Mouse (Mus musculus) CH12.LX (cell line): ENCODE measurements at regions not wholly inside any gene's neighbourhood (a gene's known extent, or its start where the extent isn't known, plus 50 kb on each side); places are given as distances from the start of the nearest gene placed in this dataset.

ENCODE experiments used
- DNase-seq: peaks from one replicate; pipeline ENCODE4 v3.0.0-alpha.2; 2013; ENCODE audit errors: extremely low read depth
- H3K27ac ChIP-seq: 2 replicates; pipeline ENCODE4 v1.5.1; 2012; ENCODE audit warnings: low read depth, mild to moderate bottlenecking, control low read depth, moderate library complexity; ENCODE audit not compliant: insufficient read depth
- H3K27me3 ChIP-seq: replicated peaks from 2 replicates; pipeline ENCODE3; 2012; ENCODE audit warnings: inconsistent platforms
- H3K36me3 ChIP-seq, 2 experiments: replicated peaks in 1 of 2; 2 replicates each; pipeline versions ENCODE3 to v1.6.1; 2012; ENCODE audit warnings: inconsistent platforms in 1 of 2, low read length in 1 of 2, mild to moderate bottlenecking in 1 of 2, mixed read lengths in 1 of 2, moderate library complexity in 1 of 2; ENCODE audit not compliant: control insufficient read depth in 1 of 2, insufficient read depth in 1 of 2
- H3K4me1 ChIP-seq, 2 experiments: 2 replicates each; pipeline ENCODE4 v1.6.1; 2012; ENCODE audit warnings: inconsistent platforms in 1 of 2, moderate library complexity in 1 of 2; ENCODE audit not compliant: insufficient read depth in 2 of 2, control insufficient read depth in 1 of 2
- H3K4me2 ChIP-seq: 2 replicates; pipeline ENCODE4 v1.6.1; 2012; ENCODE audit warnings: low read depth, mild to moderate bottlenecking, control low read depth; ENCODE audit not compliant: poor library complexity, insufficient read depth, severe bottlenecking
- H3K4me3 ChIP-seq, 3 experiments: fragments of 150-350 bp in 1 of 3; sonication (generic) in 1 of 3; replicated peaks in 1 of 3; 2 replicates each; pipeline versions ENCODE3 to v1.5.1; 2011 to 2012; ENCODE audit warnings: low read depth in 2 of 3, low read length in 2 of 3, mild to moderate bottlenecking in 2 of 3, moderate library complexity in 2 of 3, control low read depth in 1 of 3, improper control_type of control experiment in 1 of 3, inconsistent platforms in 1 of 3, mixed read lengths in 1 of 3; ENCODE audit not compliant: poor library complexity in 1 of 3
- H3K79me2 ChIP-seq: replicated peaks from 2 replicates; pipeline ENCODE4 v1.6.1; 2012; ENCODE audit warnings: mild to moderate bottlenecking, moderate library complexity; ENCODE audit not compliant: control insufficient read depth, poor library complexity, insufficient read depth, severe bottlenecking; ENCODE audit errors: extremely low read depth
- H3K9ac ChIP-seq: 2 replicates; pipeline ENCODE4 v1.6.1; 2012; ENCODE audit warnings: low read depth, mild to moderate bottlenecking, control low read depth, moderate library complexity; ENCODE audit not compliant: insufficient read depth
- H3K9me3 ChIP-seq: replicated peaks from 2 replicates; pipeline ENCODE3; 2012; ENCODE audit warnings: low read length, inconsistent platforms, mixed read lengths
- BHLHE40 ChIP-seq: IDR thresholded peaks from 2 replicates; pipeline ENCODE4 v1.6.1; 2011; ENCODE audit warnings: mild to moderate bottlenecking, low read depth, low read length, improper control_type of control experiment
- CHD1 ChIP-seq: IDR thresholded peaks from 2 replicates; pipeline ENCODE4 v1.6.1; 2012; ENCODE audit warnings: low read depth, low read length, improper control_type of control experiment, inconsistent platforms
- CHD2 ChIP-seq: IDR thresholded peaks from 2 replicates; pipeline ENCODE4 v1.6.1; 2011; ENCODE audit warnings: low read length, improper control_type of control experiment
- ETS1 ChIP-seq: conservative IDR thresholded peaks from 2 replicates; pipeline ENCODE4 v1.6.1; 2012; ENCODE audit warnings: low read depth, mild to moderate bottlenecking, inconsistent platforms, low read length, improper control_type of control experiment, moderate library complexity
- HCFC1 ChIP-seq: IDR thresholded peaks from 2 replicates; pipeline ENCODE4 v1.6.1; 2012; ENCODE audit warnings: low read depth, mild to moderate bottlenecking, inconsistent platforms, low read length, improper control_type of control experiment
- JUND ChIP-seq: conservative IDR thresholded peaks from 2 replicates; pipeline ENCODE4 v1.6.1; 2011; ENCODE audit warnings: low read depth, low read length, improper control_type of control experiment
- KAT2A ChIP-seq: IDR thresholded peaks from 2 replicates; pipeline ENCODE4 v1.6.1; 2012; ENCODE audit warnings: low read length, improper control_type of control experiment, inconsistent platforms; ENCODE audit not compliant: insufficient replicate concordance
- MYC ChIP-seq: IDR thresholded peaks from 2 replicates; pipeline ENCODE4 v1.6.1; 2011; ENCODE audit warnings: low read depth, mild to moderate bottlenecking, improper control_type of control experiment, low read length
- PAX5 ChIP-seq: IDR thresholded peaks from 2 replicates; pipeline ENCODE4 v1.6.1; 2012; ENCODE audit warnings: low read length, inconsistent platforms, mixed read lengths
- RAD21 ChIP-seq: IDR thresholded peaks from 2 replicates; pipeline ENCODE4 v1.6.1; 2011; ENCODE audit warnings: low read depth, mild to moderate bottlenecking, low read length, improper control_type of control experiment, moderate library complexity
- RCOR1 ChIP-seq: conservative IDR thresholded peaks from 2 replicates; pipeline ENCODE4 v1.6.1; 2012; ENCODE audit warnings: low read depth, mild to moderate bottlenecking, inconsistent platforms, low read length, improper control_type of control experiment
- SIN3A ChIP-seq: IDR thresholded peaks from 2 replicates; pipeline ENCODE4 v1.6.1; 2012; ENCODE audit warnings: low read length, improper control_type of control experiment, inconsistent platforms
- SMC3 ChIP-seq: IDR thresholded peaks from 2 replicates; pipeline ENCODE4 v1.6.1; 2011; ENCODE audit warnings: low read depth, low read length, improper control_type of control experiment
- UBTF ChIP-seq: IDR thresholded peaks from 2 replicates; pipeline ENCODE4 v1.6.1; 2012; ENCODE audit warnings: low read depth, mild to moderate bottlenecking, inconsistent platforms, low read length, improper control_type of control experiment, moderate library complexity
- USF1 ChIP-seq: IDR thresholded peaks from 2 replicates; pipeline ENCODE4 v1.6.1; 2014; ENCODE audit warnings: low read depth, mild to moderate bottlenecking, inconsistent platforms, low read length, improper control_type of control experiment
- ZC3H11A ChIP-seq: IDR thresholded peaks from 2 replicates; pipeline ENCODE4 v1.6.1; 2012; ENCODE audit warnings: low read depth, mild to moderate bottlenecking, inconsistent platforms, low read length, improper control_type of control experiment
- dilution Hi-C: fragments of 300-500 bp; cut with MboI; formaldehyde crosslinking; loops from 2 replicates; pipeline ENCODE4 v1.14.3; 2020; ENCODE audit warnings: low sequenced_read_pairs; ENCODE audit not compliant: extremely low pct_unique_long_range_greater_than_20kb, extremely low pct_ligation_motif_present
- in situ Hi-C: fragments of 300-500 bp; cut with MboI; formaldehyde crosslinking; loops from 3 replicates; pipeline ENCODE4 v1.14.3; 2019; ENCODE audit warnings: low sequenced_read_pairs, low pct_ligation_motif_present, low pct_unique_long_range_greater_than_20kb, mixed read lengths

DNA sequence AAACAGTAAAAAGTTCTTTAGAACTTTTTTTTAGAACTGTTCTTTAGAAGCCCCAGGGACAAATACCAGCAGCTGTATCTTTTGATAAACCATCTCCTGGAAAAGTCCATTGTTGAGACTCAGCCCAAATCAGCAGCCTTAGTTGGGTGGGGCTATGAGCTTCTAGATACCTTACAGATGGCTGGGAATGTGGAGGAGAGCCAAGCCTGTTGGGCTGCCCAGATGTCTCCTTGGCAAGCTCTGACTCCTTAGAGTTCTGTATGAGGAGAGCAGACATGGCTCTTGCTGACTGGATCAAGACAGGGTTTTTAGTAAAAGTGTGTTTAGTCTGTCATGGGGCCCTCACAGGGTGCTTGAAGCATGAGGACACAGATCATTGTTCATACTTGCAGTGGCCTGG, 53.8 kb upstream of the Tcerg1l start:
- TF ChIP-seq JUND = no peak
- no peak for TF ChIP-seq BHLHE40
- no peak for TF ChIP-seq ZC3H11A
- TF ChIP-seq USF1 = no peak
- no peak for TF ChIP-seq SIN3A
- TF ChIP-seq MYC = no peak
- no peak for TF ChIP-seq UBTF
- TF ChIP-seq CHD1 = no peak
- TF ChIP-seq CHD2 = no peak
- TF ChIP-seq HCFC1 = no peak
- TF ChIP-seq RCOR1 = no peak
- TF ChIP-seq KAT2A = no peak
- TF ChIP-seq RAD21 = no peak
- TF ChIP-seq PAX5 = no peak
- TF ChIP-seq ETS1 = no peak
- H3K4me1 ChIP-seq = no peaks in the 10 kb centered on the region
- in situ Hi-C loops = no loop called here
- H3K9me3 ChIP-seq = no peaks in the 10 kb centered on the region
- no peak overlapping the region for H3K9ac ChIP-seq
- H3K36me3 ChIP-seq = no peaks in the 10 kb centered on the region
- DNase-seq = no peak
- H3K27ac ChIP-seq = no peak overlapping the region
- H3K79me2 ChIP-seq = no peaks in the 10 kb centered on the region
- dilution Hi-C loops = no loop called here
- H3K4me2 ChIP-seq = no peak overlapping the region
- peaks cover 86% of the 10 kb centered on the region for H3K27me3 ChIP-seq
- no peak overlapping the region for H3K4me3 ChIP-seq

- no peaks in the 10 kb centered on the region for H3K9me3 ChIP-seq
- H3K4me2 ChIP-seq = no peak overlapping the region
- in situ Hi-C loops (loop anchor here (25.0 kb wide), 1 partner anchor 961 kb away; no protein-coding TSS in a partner anchor), dilution Hi-C loops (no loop called here)
- TF ChIP-seq RAD21 (no peak), MYC (no peak), RCOR1 (no peak), SMC3 (no peak)
- no peak overlapping the region for H3K27ac ChIP-seq
- H3K27me3 ChIP-seq = peaks cover 87% of the 10 kb centered on the region
- H3K9ac ChIP-seq = no peak overlapping the region
- H3K79me2 ChIP-seq = no peaks in the 10 kb centered on the region
- no peak overlapping the region for H3K4me3 ChIP-seq
- H3K4me1 ChIP-seq = no peaks in the 10 kb centered on the region
- no peaks in the 10 kb centered on the region for H3K36me3 ChIP-seq
- no peak for DNase-seq
Measured at GRCm38 (mm10) chr7:138448519-138448918, 51.0 kb upstream of the Tcerg1l start.
